Mouse (Mus musculus): ENCODE measurements around the gene Ifit1bl1. TPM values are rescaled to one million over a fixed set of nuclear protein-coding genes. Genes with fewer than 3 reads are reported as not detected.
"Not testable (repeated sequence)": the region's sequence is repeated elsewhere in the genome, so short reads cannot be mapped to it uniquely, and the experiment has no call there.

Ifit1bl1 gene
- polyA plus RNA-seq, 1 experiment from 2014 or later: 3.2 TPM

GRCm38 (mm10) chr19:34627496-34627895, 25.7 kb upstream of the Ifit1bl1 start:
- Histone ChIP-seq H3K9me3 (replicated peaks; ENCODE audit: control insufficient read depth, low read length) (no peaks in the 10 kb centered on the region), H3K9ac (ENCODE audit: low read length) (no peak overlapping the region), H3K4me1 (ENCODE audit: control insufficient read depth, insufficient read depth, low read length) (no peaks in the 10 kb centered on the region), H3K27ac (ENCODE audit: low read length) (no peak overlapping the region), H3K27me3 (ENCODE audit: control insufficient read depth, insufficient read depth, low read length) (no peaks in the 10 kb centered on the region; the same call in 1 of the 2 replicates), H3K4me3 (ENCODE audit: low read length) (no peak overlapping the region), H3K4me2 (ENCODE audit: low read depth, low read length) (no peak overlapping the region), H3K36me3 (ENCODE audit: control insufficient read depth, insufficient read depth) (no peaks in the 10 kb centered on the region)
- WGBS: 66% methylated on average over 2 of the region's 2 CpGs
- ATAC-seq (replicated peaks; ENCODE audit: extremely low read depth, insufficient read depth, low FRiP score): no peak

- no peak for ATAC-seq (replicated peaks; ENCODE audit: extremely low read depth, insufficient read depth, low FRiP score)
- 75% methylated on average over 4 of the region's 4 CpGs for WGBS
Measured at GRCm38 (mm10) chr19:34624663-34625062, 22.9 kb upstream of the Ifit1bl1 start.

GRCm38 (mm10) chr19:34623781-34624180, 22.0 kb upstream of the Ifit1bl1 start:
- H3K9ac ChIP-seq (ENCODE audit: low read length): no peak overlapping the region
- no peaks in the 10 kb centered on the region for H3K36me3 ChIP-seq (ENCODE audit: control insufficient read depth, insufficient read depth)
- WGBS: 87% methylated on average over 6 of the region's 6 CpGs
- no peak overlapping the region for H3K4me3 ChIP-seq (ENCODE audit: low read length)
- H3K27ac ChIP-seq (ENCODE audit: low read length): no peak overlapping the region
- ATAC-seq (replicated peaks; ENCODE audit: extremely low read depth, insufficient read depth, low FRiP score): no peak
- no peaks in the 10 kb centered on the region for H3K4me1 ChIP-seq (ENCODE audit: control insufficient read depth, insufficient read depth, low read length)
- no peak overlapping the region for H3K4me2 ChIP-seq (ENCODE audit: low read depth, low read length)
- H3K27me3 ChIP-seq (ENCODE audit: control insufficient read depth, insufficient read depth, low read length): no peaks in the 10 kb centered on the region
- H3K9me3 ChIP-seq (replicated peaks; ENCODE audit: control insufficient read depth, low read length): no peaks in the 10 kb centered on the region

More at GRCm38 (mm10) chr19:34624663-34625062, 22.9 kb upstream of the Ifit1bl1 start:
- Histone ChIP-seq H3K9me3 (replicated peaks; ENCODE audit: control insufficient read depth, low read length) (no peaks in the 10 kb centered on the region), H3K36me3 (ENCODE audit: control insufficient read depth, insufficient read depth) (no peaks in the 10 kb centered on the region), H3K4me3 (ENCODE audit: low read length) (no peak overlapping the region), H3K27me3 (ENCODE audit: control insufficient read depth, insufficient read depth, low read length) (no peaks in the 10 kb centered on the region), H3K27ac (ENCODE audit: low read length) (no peak overlapping the region), H3K9ac (ENCODE audit: low read length) (no peak overlapping the region), H3K4me1 (ENCODE audit: control insufficient read depth, insufficient read depth, low read length) (no peaks in the 10 kb centered on the region), H3K4me2 (ENCODE audit: low read depth, low read length) (no peak overlapping the region)

- Histone ChIP-seq H3K4me3 (ENCODE audit: low read length) (no peak overlapping the region), H3K27ac (ENCODE audit: low read length) (no peak overlapping the region), H3K36me3 (ENCODE audit: control insufficient read depth, insufficient read depth) (no peaks in the 10 kb centered on the region), H3K4me2 (ENCODE audit: low read depth, low read length) (no peak overlapping the region), H3K27me3 (ENCODE audit: control insufficient read depth, insufficient read depth, low read length) (no peaks in the 10 kb centered on the region), H3K9me3 (replicated peaks; ENCODE audit: control insufficient read depth, low read length) (no peaks in the 10 kb centered on the region), H3K4me1 (ENCODE audit: control insufficient read depth, insufficient read depth, low read length) (no peaks in the 10 kb centered on the region), H3K9ac (ENCODE audit: low read length) (no peak overlapping the region)
- 88% methylated on average over 5 of the region's 5 CpGs for WGBS
- ATAC-seq (replicated peaks; ENCODE audit: extremely low read depth, insufficient read depth, low FRiP score): no peak
Measured at GRCm38 (mm10) chr19:34620871-34621270, 19.1 kb upstream of the Ifit1bl1 start.

GRCm38 (mm10) chr19:34612243-34613001, 10.7 kb upstream of the Ifit1bl1 start:
- not testable (repeated sequence) for ATAC-seq (replicated peaks; ENCODE audit: extremely low read depth, insufficient read depth, low FRiP score); H3K4me3 ChIP-seq (ENCODE audit: low read length); H3K4me2 ChIP-seq (ENCODE audit: low read depth, low read length); H3K4me1 ChIP-seq (ENCODE audit: control insufficient read depth, insufficient read depth, low read length); H3K9me3 ChIP-seq (replicated peaks; ENCODE audit: control insufficient read depth, low read length); H3K9ac ChIP-seq (ENCODE audit: low read length); H3K36me3 ChIP-seq (ENCODE audit: control insufficient read depth, insufficient read depth); H3K27me3 ChIP-seq (ENCODE audit: control insufficient read depth, insufficient read depth, low read length); H3K27ac ChIP-seq (ENCODE audit: low read length)
- 69% methylated on average over 5 of the region's 11 CpGs for WGBS

- H3K27me3 ChIP-seq (ENCODE audit: control insufficient read depth, insufficient read depth, low read length); H3K4me2 ChIP-seq (ENCODE audit: low read depth, low read length); H3K4me1 ChIP-seq (ENCODE audit: control insufficient read depth, insufficient read depth, low read length); H3K9ac ChIP-seq (ENCODE audit: low read length); H3K27ac ChIP-seq (ENCODE audit: low read length); H3K4me3 ChIP-seq (ENCODE audit: low read length); H3K9me3 ChIP-seq (replicated peaks; ENCODE audit: control insufficient read depth, low read length); ATAC-seq (replicated peaks; ENCODE audit: extremely low read depth, insufficient read depth, low FRiP score); H3K36me3 ChIP-seq (ENCODE audit: control insufficient read depth, insufficient read depth): not testable (repeated sequence)
- WGBS: 66% methylated on average over 3 of the region's 3 CpGs
Measured at GRCm38 (mm10) chr19:34610118-34610517, 8.4 kb upstream of the Ifit1bl1 start.

- ATAC-seq (replicated peaks; ENCODE audit: extremely low read depth, insufficient read depth, low FRiP score): peak; percentile 49
- H3K27ac ChIP-seq (ENCODE audit: low read length): peak within 1 kb of the TSS; percentile 46; the same call in 1 of the 2 replicates
- not testable (repeated sequence) for H3K9ac ChIP-seq (ENCODE audit: low read length); H3K4me3 ChIP-seq (ENCODE audit: low read length); H3K36me3 ChIP-seq (ENCODE audit: control insufficient read depth, insufficient read depth); H3K4me2 ChIP-seq (ENCODE audit: low read depth, low read length); H3K4me1 ChIP-seq (ENCODE audit: control insufficient read depth, insufficient read depth, low read length); H3K9me3 ChIP-seq (replicated peaks; ENCODE audit: control insufficient read depth, low read length); H3K27me3 ChIP-seq (ENCODE audit: control insufficient read depth, insufficient read depth, low read length)
- 27% methylated on average over 4 of the region's 4 CpGs for WGBS
Measured at GRCm38 (mm10) chr19:34607237-34608051, 5.7 kb upstream of the Ifit1bl1 start, which contains the start of gene Ifit3b. Gene Ifit3b (plus strand): TSS chr19:34607970.

- Histone ChIP-seq H3K27ac (ENCODE audit: low read length) (no peak overlapping the region), H3K36me3 (ENCODE audit: control insufficient read depth, insufficient read depth) (no peaks in the 10 kb centered on the region), H3K4me1 (ENCODE audit: control insufficient read depth, insufficient read depth, low read length) (peaks cover 3% of the 10 kb centered on the region; the same call in 1 of the 2 replicates), H3K4me3 (ENCODE audit: low read length) (no peak overlapping the region), H3K27me3 (ENCODE audit: control insufficient read depth, insufficient read depth, low read length) (no peaks in the 10 kb centered on the region), H3K9ac (ENCODE audit: low read length) (no peak overlapping the region), H3K4me2 (ENCODE audit: low read depth, low read length) (no peak overlapping the region), H3K9me3 (replicated peaks; ENCODE audit: control insufficient read depth, low read length) (no peaks in the 10 kb centered on the region)
- ATAC-seq (replicated peaks; ENCODE audit: extremely low read depth, insufficient read depth, low FRiP score): no peak
- WGBS: 86% methylated on average over 3 of the region's 3 CpGs
Measured at GRCm38 (mm10) chr19:34605472-34605871, 3.7 kb upstream of the Ifit1bl1 start.

- H3K4me1 ChIP-seq (ENCODE audit: control insufficient read depth, insufficient read depth, low read length): peaks cover 14% of the 10 kb centered on the region
- not testable (repeated sequence) for ATAC-seq (replicated peaks; ENCODE audit: extremely low read depth, insufficient read depth, low FRiP score); H3K27me3 ChIP-seq (ENCODE audit: control insufficient read depth, insufficient read depth, low read length); H3K4me3 ChIP-seq (ENCODE audit: low read length); H3K4me2 ChIP-seq (ENCODE audit: low read depth, low read length); H3K27ac ChIP-seq (ENCODE audit: low read length); H3K36me3 ChIP-seq (ENCODE audit: control insufficient read depth, insufficient read depth); H3K9me3 ChIP-seq (replicated peaks; ENCODE audit: control insufficient read depth, low read length); H3K9ac ChIP-seq (ENCODE audit: low read length)
Measured at GRCm38 (mm10) chr19:34599250-34599649, 2.5 kb downstream of the Ifit1bl1 start.

All from heart, embryonic 16.5 days (tissue).